Mouse (Mus musculus): ENCODE results near the gene Lsm2.
"Not testable (repeated sequence)": the region's sequence is repeated elsewhere in the genome, so short reads cannot be mapped to it uniquely, and the experiment has no call there.

GRCm38 (mm10) chr17:34971694-34972068 is 10.0 kb upstream of the Lsm2 start:
- not testable (repeated sequence) for TF ChIP-seq POLR2A (IDR thresholded peaks at IDR 0.05; ENCODE audit: borderline replicate concordance, low read depth, low read length); CTCF (IDR thresholded peaks at IDR 0.05; ENCODE audit: low read depth, low read length)
